Mouse (Mus musculus): ENCODE measurements at regions not wholly inside any gene's neighbourhood (a gene's known extent, or its start where the extent isn't known, plus 50 kb on each side); places are given as distances from the start of the nearest gene placed in this dataset.

DNA sequence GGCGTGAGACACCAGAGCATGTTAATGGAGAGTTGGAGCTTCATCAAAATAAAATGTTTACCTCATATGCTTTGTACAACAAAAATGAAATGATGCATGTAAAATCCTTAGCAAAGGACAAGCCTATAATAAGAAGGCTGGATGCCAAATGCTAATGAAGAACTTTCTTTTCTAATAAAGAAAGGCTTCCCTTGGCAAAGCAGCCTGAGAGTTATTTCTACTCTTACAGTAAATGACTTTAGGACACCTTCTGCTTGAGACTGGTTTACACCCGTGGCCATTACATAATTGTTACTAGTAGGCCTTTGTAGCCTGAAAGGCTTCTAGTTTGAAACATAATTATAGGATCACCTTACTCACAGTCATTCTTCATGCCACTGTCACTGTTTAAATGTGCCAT, 310.7 kb upstream of the Gm21293 start:
- no peak for ATAC-seq (replicated peaks; ENCODE audit: extremely low read depth, insufficient read depth, low FRiP score)
- no peaks in the 10 kb centered on the region for H3K4me1 ChIP-seq (ENCODE audit: control insufficient read depth, insufficient read depth, low read length)
- no peak overlapping the region for H3K4me3 ChIP-seq (ENCODE audit: low read length)
- no peak overlapping the region for H3K4me2 ChIP-seq (ENCODE audit: low read depth, low read length)
- no peak overlapping the region for H3K27ac ChIP-seq (ENCODE audit: low read length)
- H3K9ac ChIP-seq (ENCODE audit: low read length): no peak overlapping the region
- H3K36me3 ChIP-seq (ENCODE audit: control insufficient read depth, insufficient read depth): no peaks in the 10 kb centered on the region
- H3K27me3 ChIP-seq (ENCODE audit: control insufficient read depth, insufficient read depth, low read length): no peaks in the 10 kb centered on the region
- H3K9me3 ChIP-seq (replicated peaks; ENCODE audit: control insufficient read depth, low read length): no peaks in the 10 kb centered on the region
- 67% methylated on average over 2 of the region's 2 CpGs for WGBS

GRCm38 (mm10) chr10:103855211-103855610, 287.6 kb upstream of the Gm21293 start:
- Histone ChIP-seq H3K27me3 (ENCODE audit: control insufficient read depth, insufficient read depth, low read length) (no peaks in the 10 kb centered on the region), H3K27ac (ENCODE audit: low read length) (no peak overlapping the region), H3K9ac (ENCODE audit: low read length) (no peak overlapping the region), H3K4me2 (ENCODE audit: low read depth, low read length) (no peak overlapping the region), H3K36me3 (ENCODE audit: control insufficient read depth, insufficient read depth) (no peaks in the 10 kb centered on the region), H3K4me1 (ENCODE audit: control insufficient read depth, insufficient read depth, low read length) (no peaks in the 10 kb centered on the region), H3K9me3 (replicated peaks; ENCODE audit: control insufficient read depth, low read length) (no peaks in the 10 kb centered on the region), H3K4me3 (ENCODE audit: low read length) (no peak overlapping the region)
- no peak for ATAC-seq (replicated peaks; ENCODE audit: extremely low read depth, insufficient read depth, low FRiP score)
- WGBS: 46% methylated on average over 1 of the region's 1 CpGs

GRCm38 (mm10) chr10:103860890-103861289, 281.9 kb upstream of the Gm21293 start:
- no peaks in the 10 kb centered on the region for H3K4me1 ChIP-seq (ENCODE audit: control insufficient read depth, insufficient read depth, low read length)
- H3K27me3 ChIP-seq (ENCODE audit: control insufficient read depth, insufficient read depth, low read length): no peaks in the 10 kb centered on the region
- no peaks in the 10 kb centered on the region for H3K9me3 ChIP-seq (replicated peaks; ENCODE audit: control insufficient read depth, low read length)
- ATAC-seq (replicated peaks; ENCODE audit: extremely low read depth, insufficient read depth, low FRiP score): no peak
- no peak overlapping the region for H3K4me2 ChIP-seq (ENCODE audit: low read depth, low read length)
- no peak overlapping the region for H3K9ac ChIP-seq (ENCODE audit: low read length)
- no peak overlapping the region for H3K4me3 ChIP-seq (ENCODE audit: low read length)
- H3K27ac ChIP-seq (ENCODE audit: low read length): no peak overlapping the region
- WGBS: 68% methylated on average over 1 of the region's 1 CpGs
- no peaks in the 10 kb centered on the region for H3K36me3 ChIP-seq (ENCODE audit: control insufficient read depth, insufficient read depth)

DNA sequence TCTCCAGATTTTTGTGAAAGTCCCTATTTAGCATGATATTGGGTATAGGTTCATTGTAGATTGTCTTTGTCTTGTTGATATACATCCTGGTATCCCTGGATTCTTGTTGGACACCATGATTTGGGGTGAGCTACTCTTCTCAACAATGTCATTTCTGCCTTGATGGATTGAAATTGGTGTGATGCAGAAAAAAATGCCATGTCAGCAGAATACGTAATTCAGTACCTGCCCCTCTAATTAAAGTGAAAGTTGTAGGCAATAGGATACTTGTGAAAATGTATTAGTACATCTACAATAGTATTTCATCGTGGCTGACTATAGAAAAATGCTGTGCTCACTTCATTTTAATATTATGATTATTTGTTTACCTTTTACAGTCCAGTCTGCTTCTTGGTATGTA, 280.7 kb upstream of the Gm21293 start:
- Histone ChIP-seq H3K9ac (ENCODE audit: low read length) (no peak overlapping the region), H3K27ac (ENCODE audit: low read length) (no peak overlapping the region), H3K9me3 (replicated peaks; ENCODE audit: control insufficient read depth, low read length) (no peaks in the 10 kb centered on the region), H3K4me3 (ENCODE audit: low read length) (no peak overlapping the region), H3K4me1 (ENCODE audit: control insufficient read depth, insufficient read depth, low read length) (no peaks in the 10 kb centered on the region), H3K4me2 (ENCODE audit: low read depth, low read length) (no peak overlapping the region), H3K36me3 (ENCODE audit: control insufficient read depth, insufficient read depth) (no peaks in the 10 kb centered on the region), H3K27me3 (ENCODE audit: control insufficient read depth, insufficient read depth, low read length) (no peaks in the 10 kb centered on the region)
- ATAC-seq (replicated peaks; ENCODE audit: extremely low read depth, insufficient read depth, low FRiP score): no peak
- 75% methylated on average over 2 of the region's 2 CpGs for WGBS

DNA sequence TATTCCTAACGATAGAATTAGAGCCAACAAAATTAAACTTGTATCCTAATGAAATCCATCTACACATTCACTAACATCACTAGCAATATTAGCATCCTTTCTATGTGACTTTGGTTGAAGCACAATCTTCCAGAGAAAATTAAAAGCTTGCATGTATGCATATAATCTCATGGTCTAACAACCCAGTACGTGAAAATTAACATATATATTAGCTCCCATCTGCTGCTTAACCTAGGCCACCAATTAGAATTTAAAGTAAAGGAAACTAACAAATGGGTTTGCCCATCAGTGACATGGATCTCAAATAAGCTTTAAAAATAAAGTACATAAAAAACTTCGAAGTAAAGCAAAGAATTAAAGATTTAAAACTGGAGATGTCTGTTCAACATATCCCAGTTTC, 278.9 kb upstream of the Gm21293 start:
- Histone ChIP-seq H3K27ac (ENCODE audit: low read length) (no peak overlapping the region), H3K36me3 (ENCODE audit: control insufficient read depth, insufficient read depth) (no peaks in the 10 kb centered on the region), H3K4me3 (ENCODE audit: low read length) (no peak overlapping the region), H3K4me1 (ENCODE audit: control insufficient read depth, insufficient read depth, low read length) (no peaks in the 10 kb centered on the region), H3K9ac (ENCODE audit: low read length) (no peak overlapping the region), H3K4me2 (ENCODE audit: low read depth, low read length) (no peak overlapping the region), H3K9me3 (replicated peaks; ENCODE audit: control insufficient read depth, low read length) (no peaks in the 10 kb centered on the region), H3K27me3 (ENCODE audit: control insufficient read depth, insufficient read depth, low read length) (no peaks in the 10 kb centered on the region)
- WGBS: 73% methylated on average over 3 of the region's 3 CpGs
- ATAC-seq (replicated peaks; ENCODE audit: extremely low read depth, insufficient read depth, low FRiP score): no peak

GRCm38 (mm10) chr10:103910098-103910497, 232.7 kb upstream of the Gm21293 start:
- Histone ChIP-seq H3K9me3 (replicated peaks; ENCODE audit: control insufficient read depth, low read length) (no peaks in the 10 kb centered on the region), H3K27ac (ENCODE audit: low read length) (no peak overlapping the region), H3K4me2 (ENCODE audit: low read depth, low read length) (no peak overlapping the region), H3K4me1 (ENCODE audit: control insufficient read depth, insufficient read depth, low read length) (no peaks in the 10 kb centered on the region), H3K36me3 (ENCODE audit: control insufficient read depth, insufficient read depth) (no peaks in the 10 kb centered on the region), H3K4me3 (ENCODE audit: low read length) (no peak overlapping the region), H3K27me3 (ENCODE audit: control insufficient read depth, insufficient read depth, low read length) (no peaks in the 10 kb centered on the region), H3K9ac (ENCODE audit: low read length) (no peak overlapping the region)
- whole genome bisulfite sequencing: 79% methylated on average over 2 of the region's 2 CpGs
- ATAC-seq (replicated peaks; ENCODE audit: extremely low read depth, insufficient read depth, low FRiP score): no peak

DNA sequence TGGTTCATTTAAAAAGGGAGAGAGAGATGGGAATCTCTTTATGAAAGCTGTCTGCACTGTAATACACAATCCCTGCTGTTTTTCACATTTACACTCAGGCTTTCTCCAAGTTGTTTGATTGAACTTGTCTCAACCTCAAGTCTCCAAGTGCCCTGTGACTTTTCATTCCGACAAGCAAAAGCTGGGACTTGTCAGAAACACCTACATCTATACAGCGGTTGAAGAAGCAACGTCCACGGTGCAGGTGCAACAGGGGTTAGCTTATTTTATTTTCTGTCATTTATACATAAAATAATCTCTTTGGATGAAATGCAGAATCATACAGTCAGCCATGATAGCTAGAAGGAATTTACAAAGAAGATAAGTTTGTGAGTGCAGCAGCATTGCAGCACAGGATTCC, 184.6 kb upstream of the Gm21293 start:
- Histone ChIP-seq H3K4me3 (ENCODE audit: low read length) (no peak overlapping the region), H3K27me3 (ENCODE audit: control insufficient read depth, insufficient read depth, low read length) (no peaks in the 10 kb centered on the region), H3K36me3 (ENCODE audit: control insufficient read depth, insufficient read depth) (no peaks in the 10 kb centered on the region), H3K4me2 (ENCODE audit: low read depth, low read length) (peak overlapping the region; percentile 20; the same call in 1 of the 2 replicates), H3K9me3 (replicated peaks; ENCODE audit: control insufficient read depth, low read length) (no peaks in the 10 kb centered on the region), H3K9ac (ENCODE audit: low read length) (no peak overlapping the region), H3K4me1 (ENCODE audit: control insufficient read depth, insufficient read depth, low read length) (no peaks in the 10 kb centered on the region), H3K27ac (ENCODE audit: low read length) (no peak overlapping the region)
- no peak for ATAC-seq (replicated peaks; ENCODE audit: extremely low read depth, insufficient read depth, low FRiP score)
- 32% methylated on average over 4 of the region's 4 CpGs for WGBS

- Histone ChIP-seq H3K9me3 (replicated peaks; ENCODE audit: control insufficient read depth, low read length) (no peaks in the 10 kb centered on the region), H3K9ac (ENCODE audit: low read length) (no peak overlapping the region), H3K36me3 (ENCODE audit: control insufficient read depth, insufficient read depth) (no peaks in the 10 kb centered on the region), H3K27me3 (ENCODE audit: control insufficient read depth, insufficient read depth, low read length) (no peaks in the 10 kb centered on the region), H3K27ac (ENCODE audit: low read length) (no peak overlapping the region), H3K4me2 (ENCODE audit: low read depth, low read length) (no peak overlapping the region), H3K4me1 (ENCODE audit: control insufficient read depth, insufficient read depth, low read length) (no peaks in the 10 kb centered on the region), H3K4me3 (ENCODE audit: low read length) (no peak overlapping the region)
- no peak for ATAC-seq (replicated peaks; ENCODE audit: extremely low read depth, insufficient read depth, low FRiP score)
- 87% methylated on average over 6 of the region's 6 CpGs for WGBS
These were observed 166.7 kb upstream of the Gm21293 start for GRCm38 (mm10) chr10:103976059-103976458.

DNA sequence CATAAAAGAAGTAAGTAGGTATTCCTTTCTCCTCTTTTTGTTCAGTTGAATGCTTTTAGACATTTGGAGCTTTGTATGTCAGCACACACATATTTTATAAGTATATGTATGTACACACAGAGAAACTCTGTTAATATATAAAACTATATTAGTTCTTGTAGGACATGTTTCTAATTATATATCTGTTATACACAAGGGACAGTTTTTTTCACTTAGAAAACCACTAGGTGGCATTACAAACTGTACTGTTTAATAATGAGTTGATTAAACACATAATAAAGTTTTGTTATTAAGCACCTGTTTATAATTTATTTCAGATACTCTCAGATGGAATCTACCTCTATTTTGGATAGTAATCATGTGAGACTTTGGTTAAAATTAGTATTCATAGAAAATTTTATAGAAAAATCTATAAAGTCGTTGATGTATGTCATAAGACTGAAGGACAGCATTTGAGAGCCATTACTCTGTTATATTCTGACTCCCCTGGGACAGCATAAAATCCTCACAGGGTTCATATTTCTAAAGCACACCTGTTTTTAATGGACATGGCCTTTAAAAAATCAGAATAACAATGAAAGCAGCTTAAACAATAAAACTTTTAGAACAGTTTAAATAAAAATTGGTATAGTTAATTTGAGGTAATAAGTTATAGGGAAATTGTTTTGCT, 158.4 kb upstream of the Gm21293 start:
- no peaks in the 10 kb centered on the region for H3K36me3 ChIP-seq (ENCODE audit: control insufficient read depth, insufficient read depth)
- H3K9me3 ChIP-seq (replicated peaks; ENCODE audit: control insufficient read depth, low read length): no peaks in the 10 kb centered on the region
- no peak overlapping the region for H3K4me2 ChIP-seq (ENCODE audit: low read depth, low read length)
- H3K27me3 ChIP-seq (ENCODE audit: control insufficient read depth, insufficient read depth, low read length): no peaks in the 10 kb centered on the region
- WGBS: 56% methylated on average over 1 of the region's 1 CpGs
- H3K27ac ChIP-seq (ENCODE audit: low read length): no peak overlapping the region
- no peak for ATAC-seq (replicated peaks; ENCODE audit: extremely low read depth, insufficient read depth, low FRiP score)
- H3K4me1 ChIP-seq (ENCODE audit: control insufficient read depth, insufficient read depth, low read length): no peaks in the 10 kb centered on the region
- no peak overlapping the region for H3K4me3 ChIP-seq (ENCODE audit: low read length)
- no peak overlapping the region for H3K9ac ChIP-seq (ENCODE audit: low read length)
